8 mouse cellular contexts compared by ENCODE assay signal in genomic region chr1:61101679-61102078, GRCm38 (mm10).
DNase-seq lines count a peak whose midpoint lies in the region; ATAC-seq and TF ChIP-seq lines count a peak whose summit lies in the region.

No protein-coding gene starts in this region.

- TF ChIP-seq CTCF in heart, postnatal 0 days (IDR thresholded peaks at IDR 0.05; ENCODE audit: low read depth), result peak; percentile 24; the same call in 1 of the 2 replicates
- peak; percentile 28; the same call in 1 of the 2 replicates for TF ChIP-seq CTCF in lung, embryonic 14.5 days (IDR thresholded peaks at IDR 0.05; ENCODE audit: low read depth)

- no peak overlapping the region for H3K4me2 ChIP-seq in heart, postnatal 0 days (ENCODE audit: low read depth, low read length)
- no peak overlapping the region for H3K4me2 ChIP-seq in lung, embryonic 14.5 days
- no peak overlapping the region for H3K4me2 ChIP-seq in heart, embryonic 12.5 days

- no peak overlapping the region for H3K4me3 ChIP-seq in heart, postnatal 0 days (ENCODE audit: low read depth, low read length)
- no peak overlapping the region for H3K4me3 ChIP-seq in lung, embryonic 14.5 days (ENCODE audit: low read depth, low read length)
- H3K4me3 ChIP-seq in heart, embryonic 12.5 days, result no peak overlapping the region

- no peak for ATAC-seq in heart, postnatal 0 days (ENCODE audit: insufficient read depth, low read depth)
- no peak for ATAC-seq in lung, embryonic 14.5 days (ENCODE audit: insufficient read depth)
- ATAC-seq in heart, embryonic 12.5 days (ENCODE audit: insufficient number of reproducible peaks, low FRiP score), result no peak

- H3K4me1 ChIP-seq in heart, postnatal 0 days (ENCODE audit: control insufficient read depth, insufficient read depth), result no peaks in the 10 kb centered on the region; the same call in 1 of the 2 replicates
- no peaks in the 10 kb centered on the region for H3K4me1 ChIP-seq in lung, embryonic 14.5 days (ENCODE audit: insufficient read depth)
- H3K4me1 ChIP-seq in heart, embryonic 12.5 days (replicated peaks), result no peaks in the 10 kb centered on the region

- H3K36me3 ChIP-seq in heart, postnatal 0 days (replicated peaks; ENCODE audit: control insufficient read depth, insufficient read depth, low read length), result no peaks in the 10 kb centered on the region
- H3K36me3 ChIP-seq in lung, embryonic 14.5 days (ENCODE audit: insufficient read depth), result no peaks in the 10 kb centered on the region
- H3K36me3 ChIP-seq in heart, embryonic 12.5 days, result no peaks in the 10 kb centered on the region

- no peak for DNase-seq in heart, postnatal 0 days (ENCODE audit: low spot score)
- no peak for DNase-seq in heart, adult 11 months
- peak; percentile 63 for DNase-seq in CD4-positive helper T cell, adult 2 months (ENCODE audit: low read depth, low spot score)
- peak; percentile 13 for DNase-seq in brain, adult 2 months (ENCODE audit: low read depth, low spot score)
- no peak for DNase-seq in lung, embryonic 14.5 days
- DNase-seq in cerebellum, adult 11 months, result no peak
- no peak for DNase-seq in gastrocnemius, adult 8-10 months (ENCODE audit: low spot score in 2 of 2)

- no peaks in the 10 kb centered on the region for H3K27me3 ChIP-seq in heart, postnatal 0 days (ENCODE audit: control insufficient read depth, insufficient read depth, low read length)
- no peaks in the 10 kb centered on the region for H3K27me3 ChIP-seq in lung, embryonic 14.5 days (ENCODE audit: insufficient read depth, low read length)
- no peaks in the 10 kb centered on the region for H3K27me3 ChIP-seq in heart, embryonic 12.5 days (replicated peaks)

- no peak overlapping the region for H3K27ac ChIP-seq in heart, postnatal 0 days (ENCODE audit: low read depth)
- H3K27ac ChIP-seq in lung, embryonic 14.5 days (ENCODE audit: low read depth), result no peak overlapping the region
- H3K27ac ChIP-seq in heart, embryonic 12.5 days (ENCODE audit: poor library complexity, severe bottlenecking), result no peak overlapping the region

- no peak overlapping the region for H3K9ac ChIP-seq in heart, postnatal 0 days (replicated peaks; ENCODE audit: low read depth, low read length)
- no peak overlapping the region for H3K9ac ChIP-seq in lung, embryonic 14.5 days
- no peak overlapping the region for H3K9ac ChIP-seq in heart, embryonic 12.5 days

- TF ChIP-seq EP300 in heart, postnatal 0 days (IDR thresholded peaks at IDR 0.05; ENCODE audit: low read depth), result no peak

- no peaks in the 10 kb centered on the region for H3K9me3 ChIP-seq in heart, postnatal 0 days (replicated peaks; ENCODE audit: control insufficient read depth, low read length)
- no peaks in the 10 kb centered on the region for H3K9me3 ChIP-seq in lung, embryonic 14.5 days (ENCODE audit: low read depth, low read length)
- H3K9me3 ChIP-seq in heart, embryonic 12.5 days (replicated peaks), result no peaks in the 10 kb centered on the region

- WGBS in heart, postnatal 0 days, result 67% methylated on average over 4 of the region's 4 CpGs
- WGBS in lung, embryonic 14.5 days, result 59% methylated on average over 4 of the region's 4 CpGs
- WGBS in heart, embryonic 12.5 days, result 61% methylated on average over 4 of the region's 4 CpGs

Comparison
In these comparisons a context has a peak if more than half of its experiments do, and no peak if none do; other contexts are left out.
1. DNase-seq: peak in CD4-positive helper T cell, adult 2 months (single experiment) and brain, adult 2 months (single experiment); none in heart, postnatal 0 days (single experiment), heart, adult 11 months (single experiment), lung, embryonic 14.5 days (single experiment), cerebellum, adult 11 months (single experiment) and gastrocnemius, adult 8-10 months (0 of 2).